In the genomic region with DNA sequence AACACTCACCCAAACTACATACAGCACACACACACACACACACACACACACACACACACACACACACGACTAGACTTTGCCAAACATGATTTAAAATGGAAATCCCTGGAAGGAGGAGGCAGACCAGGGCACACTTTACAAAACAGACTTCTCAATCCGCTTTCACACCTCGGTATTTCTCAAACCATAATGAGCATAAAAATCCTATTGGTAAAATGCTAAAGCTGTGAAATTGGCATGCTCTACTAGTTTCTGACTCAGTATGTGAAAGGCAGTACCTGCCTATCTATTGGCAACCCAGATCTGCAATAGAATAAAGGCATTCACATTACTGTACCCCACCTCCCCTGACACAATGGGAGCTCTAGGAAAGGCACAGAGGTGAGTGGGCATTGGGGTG, we compare ENCODE assay signal across 25 mouse cellular contexts. TPM values are rescaled to one million over a fixed set of nuclear protein-coding genes. Genes with fewer than 3 reads are reported as not detected.
DNase-seq lines count a peak whose midpoint lies in the region; ATAC-seq and TF ChIP-seq lines count a peak whose summit lies in the region.
"Had no signal": no experiment of that assay in that cellular context is flagged by ENCODE, and none has a peak within 500 bp of the region (broad histone marks: within the 10 kb centered on the region; RNA-seq: fewer than 3 reads in every experiment).

No protein-coding gene starts in this region.

- no peak overlapping the region for H3K27ac ChIP-seq in hindbrain, embryonic 15.5 days (replicated peaks)
- no peak overlapping the region for H3K27ac ChIP-seq in hindbrain, embryonic 12.5 days
- H3K27ac ChIP-seq in forebrain, embryonic 13.5 days: peak overlapping the region; percentile 89
- H3K27ac ChIP-seq: embryonic facial prominence, embryonic 15.5 days; heart, adult 2 months; heart, embryonic 15.5 days; hindbrain, embryonic 14.5 days had no signal

- 0 out of 2 replicates have a peak, but pooled peaks cover 5% of the 10 kb centered on the region for H3K4me1 ChIP-seq in hindbrain, embryonic 15.5 days (replicated peaks)
- peaks cover 11% of the 10 kb centered on the region for H3K4me1 ChIP-seq in hindbrain, embryonic 12.5 days
- peaks cover 48% of the 10 kb centered on the region for H3K4me1 ChIP-seq in forebrain, embryonic 13.5 days
- H3K4me1 ChIP-seq: embryonic facial prominence, embryonic 15.5 days; heart, embryonic 15.5 days had no signal

- H3K4me2 ChIP-seq in hindbrain, embryonic 15.5 days: no peak overlapping the region
- no peak overlapping the region for H3K4me2 ChIP-seq in hindbrain, embryonic 12.5 days (replicated peaks)
- H3K4me2 ChIP-seq in forebrain, embryonic 13.5 days: no peak overlapping the region
- H3K4me2 ChIP-seq: embryonic facial prominence, embryonic 15.5 days; heart, embryonic 11.5 days; heart, embryonic 15.5 days; hindbrain, embryonic 14.5 days had no signal

- no peak for TF ChIP-seq CTCF in brain, embryonic 14.5 days (IDR thresholded peaks at IDR 0.05; ENCODE audit: borderline replicate concordance, extremely low read depth, insufficient read depth, insufficient read length)

- H3K9me3 ChIP-seq in hindbrain, embryonic 15.5 days: no peaks in the 10 kb centered on the region
- H3K9me3 ChIP-seq in hindbrain, embryonic 12.5 days (replicated peaks): no peaks in the 10 kb centered on the region
- no peaks in the 10 kb centered on the region for H3K9me3 ChIP-seq in forebrain, embryonic 13.5 days (replicated peaks)
- H3K9me3 ChIP-seq: embryonic facial prominence, embryonic 15.5 days; heart, embryonic 15.5 days had no signal

- no peaks in the 10 kb centered on the region for H3K36me3 ChIP-seq in hindbrain, embryonic 15.5 days
- H3K36me3 ChIP-seq in hindbrain, embryonic 12.5 days: no peaks in the 10 kb centered on the region
- no peaks in the 10 kb centered on the region for H3K36me3 ChIP-seq in forebrain, embryonic 13.5 days (ENCODE audit: poor library complexity, severe bottlenecking)
- H3K36me3 ChIP-seq: embryonic facial prominence, embryonic 15.5 days; heart, embryonic 15.5 days had no signal

- peak; percentile 58 for DNase-seq in brain, embryonic 14.5 days (ENCODE audit: low read depth)
- no peak for DNase-seq in adrenal gland, postnatal 4 days (ENCODE audit: low spot score in 2 of 2)
- DNase-seq in cerebellum, postnatal 25 days: no peak
- DNase-seq: adrenal gland, adult 2 months; adrenal gland, postnatal 25 days; cerebellum, adult 2 months; cerebellum, postnatal 10 days; embryo, embryonic 11 days; gastrocnemius, postnatal 10 days; heart, adult 2 months; heart, postnatal 14 days; kidney, adult 2 months had no signal

- ATAC-seq in hindbrain, embryonic 15.5 days (ENCODE audit: low FRiP score, low read depth): peak; percentile 56; the same call in 1 of the 2 replicates
- no peak for ATAC-seq in hindbrain, embryonic 12.5 days (ENCODE audit: low FRiP score)
- no peak for ATAC-seq in forebrain, embryonic 13.5 days
- ATAC-seq: activated CD4-positive, CD25-positive, alpha-beta regulatory T cell, adult 4 months; Patski had no signal

- 81% methylated on average over 3 of the region's 3 CpGs for WGBS in hindbrain, embryonic 15.5 days
- 89% methylated on average over 3 of the region's 3 CpGs for WGBS in hindbrain, embryonic 12.5 days
- WGBS in forebrain, embryonic 13.5 days: 75% methylated on average over 3 of the region's 3 CpGs

- no peak overlapping the region for H3K9ac ChIP-seq in hindbrain, embryonic 15.5 days
- no peak overlapping the region for H3K9ac ChIP-seq in hindbrain, embryonic 12.5 days
- no peak overlapping the region for H3K9ac ChIP-seq in forebrain, embryonic 13.5 days
- H3K9ac ChIP-seq: embryonic facial prominence, embryonic 15.5 days; heart, embryonic 15.5 days; hindbrain, embryonic 14.5 days had no signal

- 0 out of 2 replicates have a peak, but pooled peaks cover 2% of the 10 kb centered on the region for H3K27me3 ChIP-seq in hindbrain, embryonic 15.5 days
- H3K27me3 ChIP-seq in hindbrain, embryonic 12.5 days: no peaks in the 10 kb centered on the region
- no peaks in the 10 kb centered on the region for H3K27me3 ChIP-seq in forebrain, embryonic 13.5 days
- H3K27me3 ChIP-seq: CH12.LX; embryonic facial prominence, embryonic 15.5 days; heart, embryonic 15.5 days; Patski had no signal

- no peak overlapping the region for H3K4me3 ChIP-seq in hindbrain, embryonic 15.5 days
- H3K4me3 ChIP-seq in hindbrain, embryonic 12.5 days: no peak overlapping the region
- no peak overlapping the region for H3K4me3 ChIP-seq in forebrain, embryonic 13.5 days
- H3K4me3 ChIP-seq: embryonic facial prominence, embryonic 15.5 days; erythroblast, embryonic 14.5 days; heart, adult 2 months; heart, embryonic 15.5 days had no signal

- no peak for TF ChIP-seq POLR2A in brain, embryonic 14.5 days (IDR thresholded peaks at IDR 0.05; ENCODE audit: borderline replicate concordance, extremely low read depth, insufficient read depth, insufficient read length, poor library complexity, severe bottlenecking)

RNA-seq across cellular contexts. Expression of a gene that starts 52.1 kb away (rescaled TPM):
- 1.7 and 2.2 TPM in 2 replicates for polyA plus RNA-seq in hindbrain, embryonic 15.5 days (2015; fragmentation: Nextera tagmentation; extraction: Ambion mirVana)
- 2.8 TPM in 2 replicates for polyA plus RNA-seq in hindbrain, embryonic 12.5 days (2016; fragmentation: Nextera tagmentation; extraction: Ambion mirVana)
- polyA plus RNA-seq in brain, embryonic 14.5 days (2012; rRNA removed): 0.74 and 1.1 TPM in 2 replicates
- 2.2 and 2.5 TPM in 2 replicates for polyA plus RNA-seq in forebrain, embryonic 13.5 days (2015; fragmentation: Nextera tagmentation; extraction: Ambion mirVana)
- 1 to 10 TPM; 1.9 to 2.7 TPM for total RNA-seq in adrenal gland, postnatal 4 days (2021)
- total RNA-seq: CH12.LX; common myeloid progenitor, adult 5-6 weeks; hematopoietic stem cell, adult 5-6 weeks had no signal
- polyA plus RNA-seq: activated CD4-positive, CD25-positive, alpha-beta regulatory T cell, adult 4 months; erythroblast, embryonic 14.5 days had no signal
